Mouse (Mus musculus): ENCODE measurements around the gene Rpl37a. TPM values are rescaled to one million over a fixed set of nuclear protein-coding genes. Genes with fewer than 3 reads are reported as not detected.

The Rpl37a gene
- polyA plus RNA-seq (2017; shearing (Covaris generic)): 1,000 to 10,000 TPM; 1,943 to 3,031 TPM

GRCm38 (mm10) chr1:72710753-72711653 is at the start of gene Rpl37a:
Gene Rpl37a, plus strand, starts transcription at chr1:72711290.

DNA sequence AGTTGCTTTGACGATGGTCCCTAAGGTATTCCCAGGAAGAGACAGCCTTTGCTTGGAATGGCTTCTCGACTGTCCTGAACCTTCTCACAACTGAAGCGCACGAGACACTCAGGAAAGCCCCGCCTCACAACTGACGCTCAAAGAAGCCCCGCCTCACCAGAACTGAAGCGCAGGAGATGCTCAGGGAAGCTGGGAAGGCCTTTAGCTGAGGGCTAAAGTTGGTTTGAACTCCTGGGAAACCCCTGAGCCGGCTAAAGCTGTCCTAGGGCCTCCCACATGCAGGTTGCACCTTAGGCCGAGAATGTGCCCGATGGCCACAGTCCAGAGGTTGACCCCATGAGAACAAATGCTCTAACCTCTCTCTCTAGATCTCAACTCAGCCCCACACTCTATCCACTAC is 10.6 kb upstream of the Rpl37a start, which contains the start of gene Ankar:
Gene Ankar, minus strand, starts transcription at position 101 of the 400 bp plus-strand sequence.

Other genes starting within 250 kb of the Rpl37a start
- gene March4, start 174.4 kb upstream of the Rpl37a start, polyA plus RNA-seq (2017; shearing (Covaris generic)): not detected
- gene Smarcal1, start 128.0 kb upstream of the Rpl37a start, polyA plus RNA-seq (2017; shearing (Covaris generic)): 10 to 100 TPM; 14.2 to 20.0 TPM
- gene Ankar, start 10.7 kb upstream of the Rpl37a start, polyA plus RNA-seq (2017; shearing (Covaris generic)): under 1 TPM in 1 of 2 experiments, not detected in 1; 0.07 TPM
- gene Igfbp2, start 113.2 kb downstream of the Rpl37a start, polyA plus RNA-seq (2017; shearing (Covaris generic)): not detected
- under 1 TPM in 1 of 2 experiments, not detected in 1; 0.05 TPM for gene Igfbp5, start 163.6 kb downstream of the Rpl37a start, polyA plus RNA-seq (2017; shearing (Covaris generic))

All from activated CD4-positive, CD25-positive, alpha-beta regulatory T cell (primary cell).